Mouse (Mus musculus) neural tube, embryonic 13.5 days (tissue): ENCODE measurements at regions not wholly inside any gene's neighbourhood (a gene's known extent, or its start where the extent isn't known, plus 50 kb on each side); places are given as distances from the start of the nearest gene placed in this dataset.

ENCODE experiments used
- ATAC-seq: fragments of 200-750 bp; cut with Nextera tagmentation; 2 replicates; pipeline ENCODE4 v1.8.0; 2017; ENCODE audit warnings: low read depth, mild to moderate bottlenecking, moderate TSS enrichment, moderate library complexity
- H3K27ac ChIP-seq: fragments of 300-500 bp; sonication (generic); replicated peaks from 2 replicates; pipeline ENCODE4 v1.5.1; 2015; ENCODE audit warnings: moderate library complexity, mild to moderate bottlenecking, inconsistent platforms
- H3K27me3 ChIP-seq: fragments of 300-500 bp; sonication (generic); 2 replicates; pipeline ENCODE4 v1.6.1; 2015; ENCODE audit warnings: mild to moderate bottlenecking, inconsistent platforms
- H3K36me3 ChIP-seq: fragments of 300-500 bp; sonication (generic); 2 replicates; pipeline ENCODE4 v1.6.1; 2015; ENCODE audit warnings: mild to moderate bottlenecking, inconsistent platforms
- H3K4me1 ChIP-seq: fragments of 300-500 bp; sonication (generic); replicated peaks from 2 replicates; pipeline ENCODE4 v1.6.1; 2015; ENCODE audit warnings: inconsistent platforms
- H3K4me2 ChIP-seq: fragments of 300-500 bp; sonication (generic); 2 replicates; pipeline ENCODE4 v1.6.1; 2015; ENCODE audit warnings: inconsistent platforms, mild to moderate bottlenecking, moderate library complexity
- H3K4me3 ChIP-seq: fragments of 300-500 bp; sonication (generic); 2 replicates; pipeline ENCODE4 v1.5.1; 2015; ENCODE audit warnings: mild to moderate bottlenecking, inconsistent platforms
- H3K9ac ChIP-seq: fragments of 300-500 bp; sonication (generic); 2 replicates; pipeline ENCODE4 v1.6.1; 2015; ENCODE audit warnings: moderate library complexity, mild to moderate bottlenecking, inconsistent platforms
- H3K9me3 ChIP-seq: fragments of 300-500 bp; sonication (generic); 2 replicates; pipeline ENCODE4 v1.6.1; 2016; ENCODE audit warnings: inconsistent platforms
- WGBS: fragments of 180-500 bp; shearing (Covaris S2); methylation state at CpG from one replicate; pipeline ENCODE4 v1.1.7; 2015; 5-methylcytosine and 5-hydroxymethylcytosine counted together

DNA sequence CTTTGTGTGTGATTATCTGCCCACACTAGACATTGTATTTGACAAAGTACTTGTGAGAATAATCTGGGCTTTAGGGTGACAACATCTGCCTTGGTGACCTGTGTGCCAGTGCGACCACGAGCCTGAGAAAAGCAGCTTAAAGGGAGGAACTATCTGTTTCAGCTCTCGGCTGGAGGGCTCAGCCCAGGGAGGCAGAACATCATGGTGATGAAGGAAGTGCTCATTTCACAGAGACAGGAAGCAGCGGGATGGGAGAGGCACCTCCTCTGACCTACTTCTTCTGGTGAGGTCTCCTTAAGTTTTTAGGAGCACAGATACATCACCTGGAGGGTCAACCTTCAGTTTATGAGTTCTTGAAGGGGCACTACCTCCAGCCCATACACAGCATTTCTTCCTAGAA lies 89.8 kb downstream of the Kif26a start:
- Histone ChIP-seq H3K27me3 (peaks cover 46% of the 10 kb centered on the region), H3K9me3 (no peaks in the 10 kb centered on the region), H3K4me1 (peaks cover 55% of the 10 kb centered on the region), H3K27ac (no peak overlapping the region), H3K4me3 (no peak overlapping the region), H3K4me2 (no peak overlapping the region), H3K9ac (no peak overlapping the region), H3K36me3 (no peaks in the 10 kb centered on the region)
- no peak for ATAC-seq
- 75% methylated on average over 4 of the region's 4 CpGs for WGBS

DNA sequence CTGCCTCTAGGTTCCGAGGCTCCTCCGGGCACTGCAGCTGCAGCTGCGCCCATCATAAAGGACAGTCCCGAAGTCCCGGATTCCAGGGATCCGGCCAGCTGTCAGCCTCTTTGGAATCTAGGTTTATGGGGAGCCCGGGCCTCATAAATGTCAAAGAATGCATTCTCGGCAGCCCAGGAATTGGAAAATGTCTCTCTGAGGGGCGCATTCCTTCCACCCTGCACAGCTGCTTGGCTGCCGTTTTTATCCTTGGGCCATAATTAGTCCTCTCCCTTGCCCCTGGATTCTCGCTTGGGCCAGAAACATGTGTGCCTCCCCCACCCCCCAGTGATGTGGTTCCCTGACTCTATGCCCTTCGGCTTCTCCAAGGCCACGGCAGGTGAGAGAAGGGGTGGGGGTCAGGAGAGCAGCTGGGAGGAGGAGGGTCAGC lies 91.1 kb downstream of the Kif26a start:
- peak overlapping the region; percentile 0; the same call in 1 of the 2 replicates for H3K27ac ChIP-seq
- no peak overlapping the region for H3K4me3 ChIP-seq
- ATAC-seq: no peak
- H3K27me3 ChIP-seq: peaks cover 40% of the 10 kb centered on the region
- no peaks in the 10 kb centered on the region for H3K9me3 ChIP-seq
- no peak overlapping the region for H3K9ac ChIP-seq
- peaks cover 62% of the 10 kb centered on the region for H3K4me1 ChIP-seq
- H3K4me2 ChIP-seq: no peak overlapping the region
- H3K36me3 ChIP-seq: no peaks in the 10 kb centered on the region
- WGBS: 20% methylated on average over 13 of the region's 13 CpGs

DNA sequence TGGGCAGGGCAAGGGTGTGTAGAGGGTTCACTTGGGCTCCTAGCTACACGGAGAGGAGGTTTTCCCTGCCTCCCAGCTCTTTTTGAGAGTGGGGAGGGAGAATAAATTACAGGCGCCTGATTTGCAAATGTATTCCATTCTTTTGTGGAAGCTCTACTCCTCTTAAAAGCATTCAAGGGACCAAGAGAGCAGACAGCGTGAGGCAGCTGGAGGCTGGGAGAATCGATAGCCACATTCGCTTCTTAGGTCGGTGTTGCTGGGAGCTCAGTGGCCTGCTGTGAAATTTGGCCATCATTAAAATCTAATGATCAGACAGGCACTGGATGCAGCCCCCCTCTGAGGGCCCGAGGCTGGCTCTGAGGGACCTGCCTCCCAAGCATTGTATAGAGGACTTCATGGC lies 92.8 kb downstream of the Kif26a start:
- H3K27me3 ChIP-seq: peaks cover 45% of the 10 kb centered on the region
- H3K27ac ChIP-seq: no peak overlapping the region
- no peaks in the 10 kb centered on the region for H3K9me3 ChIP-seq
- no peak overlapping the region for H3K9ac ChIP-seq
- no peak for ATAC-seq
- H3K36me3 ChIP-seq: no peaks in the 10 kb centered on the region
- H3K4me3 ChIP-seq: no peak overlapping the region
- WGBS: 7% methylated on average over 7 of the region's 7 CpGs
- H3K4me1 ChIP-seq: peaks cover 61% of the 10 kb centered on the region
- H3K4me2 ChIP-seq: no peak overlapping the region

DNA sequence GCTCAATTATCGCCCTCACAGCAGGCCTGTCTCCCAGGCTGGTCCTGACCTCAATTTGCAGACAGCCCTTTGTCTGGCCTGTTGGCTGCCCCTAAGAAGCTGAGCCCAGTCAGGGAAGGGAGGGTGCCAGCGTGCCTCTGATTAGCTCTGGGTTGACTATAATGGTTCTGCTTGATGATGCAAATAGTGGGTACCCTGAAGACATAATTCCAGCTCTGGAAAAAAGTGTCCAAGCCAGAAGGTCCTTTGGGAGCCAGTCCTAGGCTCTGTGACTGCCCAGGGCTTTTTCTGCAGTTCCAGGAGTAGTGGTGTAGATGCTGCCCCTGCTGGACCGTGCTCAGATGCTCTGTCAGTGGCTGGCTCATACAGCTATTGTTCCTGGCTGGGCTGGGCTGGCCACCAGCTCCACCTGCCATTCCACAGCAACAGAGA lies 95.7 kb downstream of the Kif26a start:
- no peak for ATAC-seq

DNA sequence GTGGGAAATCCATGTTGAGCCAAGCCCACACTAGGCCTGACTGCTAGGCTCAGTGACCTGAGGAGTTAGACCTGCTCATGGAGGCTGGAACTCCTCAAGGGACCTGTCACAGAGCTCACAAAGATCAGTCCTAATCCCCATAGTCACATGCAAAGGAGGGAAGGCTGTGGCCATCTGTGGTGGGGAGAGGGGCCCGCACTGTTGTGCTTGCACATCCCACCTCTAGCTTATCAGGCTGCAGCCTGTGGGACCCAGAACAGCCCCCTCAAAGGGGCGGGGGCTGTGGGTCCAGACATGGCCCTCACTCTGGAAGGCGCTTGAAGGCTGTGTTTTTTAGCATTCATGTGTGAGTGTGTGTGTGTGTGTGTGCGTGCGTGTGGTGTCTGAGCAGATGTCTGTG lies 97.2 kb downstream of the Kif26a start:
- Histone ChIP-seq H3K36me3 (no peaks in the 10 kb centered on the region), H3K9me3 (no peaks in the 10 kb centered on the region), H3K27me3 (peaks cover 72% of the 10 kb centered on the region), H3K4me1 (peaks cover 37% of the 10 kb centered on the region), H3K27ac (no peak overlapping the region), H3K9ac (0 out of 2 replicates have a peak overlapping the region, but pooled peaks have one; percentile 6), H3K4me2 (no peak overlapping the region), H3K4me3 (no peak overlapping the region)
- WGBS: 85% methylated on average over 5 of the region's 5 CpGs
- ATAC-seq: no peak

More for the DNA sequence above, 95.7 kb downstream of the Kif26a start:
- H3K4me2 ChIP-seq: no peak overlapping the region
- H3K27me3 ChIP-seq: peaks cover 70% of the 10 kb centered on the region
- WGBS: 1% methylated on average over 3 of the region's 3 CpGs
- no peaks in the 10 kb centered on the region for H3K36me3 ChIP-seq
- H3K4me1 ChIP-seq: peaks cover 52% of the 10 kb centered on the region
- H3K9me3 ChIP-seq: no peaks in the 10 kb centered on the region
- no peak overlapping the region for H3K4me3 ChIP-seq
- 0 out of 2 replicates have a peak overlapping the region, but pooled peaks have one; percentile 4 for H3K27ac ChIP-seq
- no peak overlapping the region for H3K9ac ChIP-seq

DNA sequence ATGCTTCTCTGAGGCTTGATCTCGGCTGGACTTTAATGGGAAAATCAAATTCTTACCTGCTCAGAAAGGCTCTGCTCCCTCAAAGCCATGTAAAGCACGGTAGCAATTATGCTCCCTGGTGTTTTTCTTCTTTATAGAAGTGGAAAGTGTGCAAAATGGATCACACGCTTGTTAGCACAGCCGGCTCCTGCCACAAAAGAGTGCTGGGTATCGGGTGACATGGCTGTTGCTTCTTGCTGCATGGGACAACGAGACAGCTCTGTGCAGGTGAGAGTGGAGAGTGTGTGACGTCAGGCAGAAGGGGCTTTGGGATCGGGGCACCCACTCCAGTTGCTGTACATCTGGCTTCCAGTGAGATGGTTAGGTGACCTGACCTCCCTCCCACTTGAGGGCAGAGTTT lies 104.9 kb downstream of the Kif26a start:
- Histone ChIP-seq H3K9me3 (no peaks in the 10 kb centered on the region), H3K4me2 (no peak overlapping the region), H3K4me3 (no peak overlapping the region), H3K9ac (no peak overlapping the region), H3K27me3 (peaks cover 54% of the 10 kb centered on the region), H3K36me3 (no peaks in the 10 kb centered on the region), H3K4me1 (peaks cover 49% of the 10 kb centered on the region), H3K27ac (no peak overlapping the region)
- no peak for ATAC-seq
- WGBS: 21% methylated on average over 8 of the region's 8 CpGs

DNA sequence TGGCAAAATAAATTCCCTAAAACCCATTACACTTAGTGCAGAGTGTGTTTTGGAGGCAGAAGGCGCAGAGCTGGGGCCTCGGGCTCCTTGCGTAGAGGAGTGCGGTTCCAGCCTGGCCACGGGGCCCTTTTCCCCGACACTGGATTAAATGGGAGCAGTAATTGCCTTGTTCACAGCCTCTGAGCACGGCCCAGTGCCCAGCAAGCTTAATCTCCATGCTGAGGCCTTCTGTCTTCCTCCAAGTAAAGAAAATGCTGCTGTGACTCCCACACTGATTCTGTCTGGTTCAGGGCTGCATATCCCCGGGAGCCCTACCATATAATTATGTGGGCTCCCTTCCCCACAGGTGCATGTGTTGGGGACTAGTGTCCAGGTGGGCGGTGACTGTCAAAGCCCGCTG lies 107.5 kb downstream of the Kif26a start:
- H3K9me3 ChIP-seq: no peaks in the 10 kb centered on the region
- H3K9ac ChIP-seq: no peak overlapping the region
- no peak overlapping the region for H3K4me3 ChIP-seq
- H3K27ac ChIP-seq: peak overlapping the region; percentile 64
- no peak overlapping the region for H3K4me2 ChIP-seq
- peaks cover 44% of the 10 kb centered on the region for H3K27me3 ChIP-seq
- no peaks in the 10 kb centered on the region for H3K36me3 ChIP-seq
- ATAC-seq: peak; percentile 46
- WGBS: 52% methylated on average over 10 of the region's 10 CpGs
- H3K4me1 ChIP-seq: peaks cover 49% of the 10 kb centered on the region

DNA sequence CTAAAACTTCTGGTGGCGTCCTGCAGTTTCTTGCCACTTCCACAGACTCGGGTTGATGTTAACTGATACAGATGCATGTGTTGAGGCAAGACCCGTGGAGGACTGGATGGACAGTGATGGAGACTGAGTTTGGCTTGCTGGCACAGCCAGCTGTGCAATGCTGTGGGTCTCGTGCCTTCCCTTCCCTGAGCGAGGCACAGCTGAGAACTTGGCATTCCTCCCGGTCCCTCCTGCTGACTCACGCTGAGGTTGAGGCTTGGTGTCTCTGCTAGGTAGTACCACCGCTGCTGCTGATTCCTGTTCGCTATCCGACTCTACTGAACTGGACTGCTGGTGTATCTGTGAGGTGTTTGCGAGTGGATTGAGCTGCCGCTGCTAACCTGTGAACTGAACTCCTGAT lies 109.2 kb downstream of the Kif26a start:
- Histone ChIP-seq H3K9me3 (no peaks in the 10 kb centered on the region), H3K36me3 (no peaks in the 10 kb centered on the region), H3K4me2 (no peak overlapping the region), H3K9ac (no peak overlapping the region), H3K4me3 (no peak overlapping the region), H3K4me1 (peaks cover 36% of the 10 kb centered on the region), H3K27me3 (peaks cover 29% of the 10 kb centered on the region), H3K27ac (no peak overlapping the region)
- ATAC-seq: no peak
- WGBS: 86% methylated on average over 12 of the region's 12 CpGs

DNA sequence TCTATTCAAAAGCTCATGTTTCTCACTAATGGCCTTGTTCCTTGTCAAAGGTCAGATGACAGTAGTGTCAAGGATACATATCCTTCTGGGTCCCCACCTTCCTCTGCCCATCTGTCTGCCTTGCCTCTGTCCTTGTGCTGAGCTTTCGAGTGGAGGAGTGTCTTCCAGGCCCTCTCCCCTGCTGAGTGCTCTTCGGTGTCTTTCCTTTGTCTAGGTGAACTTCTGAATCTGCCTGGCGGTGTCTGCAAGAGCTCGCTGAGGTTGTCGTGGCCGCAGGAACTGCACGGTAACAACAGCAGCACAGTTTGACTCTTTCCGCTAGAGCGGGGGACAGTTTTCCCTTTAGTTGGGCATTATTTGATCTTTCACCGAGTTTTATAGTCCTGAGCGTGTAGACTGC lies 111.7 kb downstream of the Kif26a start:
- 29% methylated on average over 11 of the region's 11 CpGs for WGBS
- no peak for ATAC-seq
- no peaks in the 10 kb centered on the region for H3K36me3 ChIP-seq

DNA sequence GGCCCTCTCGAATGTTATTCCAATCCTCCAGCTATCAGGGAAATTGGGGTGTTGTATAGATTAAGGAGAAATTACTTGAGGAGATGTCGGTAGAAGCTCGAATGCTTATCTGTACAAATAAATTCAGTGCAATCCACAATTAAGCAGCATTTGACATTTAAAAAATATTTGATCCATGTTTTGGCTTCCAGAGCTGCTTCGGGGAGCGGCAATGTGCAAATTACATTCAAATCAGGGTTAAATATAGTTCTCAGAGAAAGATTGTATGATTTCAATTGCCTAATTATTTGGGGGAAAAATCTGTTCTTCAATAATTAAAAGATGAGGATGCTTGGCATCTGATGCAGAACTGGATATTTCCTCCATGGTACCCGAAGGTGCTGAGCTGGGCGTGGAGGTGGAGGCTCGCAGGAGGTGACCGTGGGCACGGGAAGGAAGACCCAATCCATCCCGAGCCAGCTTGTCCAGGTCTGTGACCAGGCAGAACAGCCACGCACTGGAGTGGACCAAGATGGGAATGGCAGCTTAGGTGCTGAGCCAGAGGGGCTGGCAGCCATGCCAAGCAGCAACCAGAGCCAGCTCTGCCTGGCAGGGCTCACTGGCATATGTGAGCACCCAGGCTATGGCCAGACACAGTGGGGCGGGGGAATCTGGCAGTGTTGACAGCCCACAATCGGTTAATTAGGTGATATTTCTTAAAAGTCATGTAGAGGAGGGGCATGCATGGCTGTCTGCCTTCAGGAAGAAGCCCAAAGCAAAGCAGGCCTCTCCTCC lies 117.5 kb downstream of the Kif26a start:
- Histone ChIP-seq H3K4me1 (peaks cover 21% of the 10 kb centered on the region), H3K27ac (no peak overlapping the region), H3K9ac (no peak overlapping the region), H3K4me3 (no peak overlapping the region), H3K27me3 (peaks cover 41% of the 10 kb centered on the region), H3K4me2 (no peak overlapping the region), H3K36me3 (no peaks in the 10 kb centered on the region), H3K9me3 (no peaks in the 10 kb centered on the region)
- WGBS: 85% methylated on average over 14 of the region's 14 CpGs
- no peak for ATAC-seq

More for the DNA sequence above, 111.7 kb downstream of the Kif26a start:
- Histone ChIP-seq H3K4me2 (no peak overlapping the region), H3K4me3 (no peak overlapping the region), H3K9me3 (no peaks in the 10 kb centered on the region), H3K27ac (no peak overlapping the region), H3K27me3 (peaks cover 26% of the 10 kb centered on the region), H3K4me1 (peaks cover 11% of the 10 kb centered on the region), H3K9ac (no peak overlapping the region)

DNA sequence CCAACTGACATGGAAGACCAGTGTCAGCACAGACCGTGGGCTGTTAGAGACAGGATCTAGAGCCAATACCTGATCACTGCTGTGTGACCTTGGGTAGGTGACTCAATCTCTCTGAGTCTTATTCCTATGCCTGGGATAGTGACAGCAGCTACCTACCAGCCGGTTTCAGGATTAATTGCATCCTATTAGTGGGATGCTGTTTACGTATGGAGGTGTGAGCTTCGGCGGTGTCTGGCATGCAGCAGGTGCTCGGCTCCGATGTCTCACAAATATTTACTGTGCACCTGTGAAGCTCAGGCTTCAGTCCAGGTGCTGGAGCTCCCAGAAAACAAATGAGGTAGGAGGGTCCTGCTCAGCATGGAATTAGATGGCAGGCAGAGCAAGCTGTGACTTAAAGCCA lies 118.2 kb downstream of the Kif26a start:
- Histone ChIP-seq H3K27ac (no peak overlapping the region), H3K4me1 (peaks cover 21% of the 10 kb centered on the region), H3K27me3 (peaks cover 41% of the 10 kb centered on the region), H3K4me3 (no peak overlapping the region), H3K36me3 (no peaks in the 10 kb centered on the region), H3K4me2 (no peak overlapping the region), H3K9ac (no peak overlapping the region), H3K9me3 (no peaks in the 10 kb centered on the region)
- 81% methylated on average over 7 of the region's 7 CpGs for WGBS
- ATAC-seq: no peak

DNA sequence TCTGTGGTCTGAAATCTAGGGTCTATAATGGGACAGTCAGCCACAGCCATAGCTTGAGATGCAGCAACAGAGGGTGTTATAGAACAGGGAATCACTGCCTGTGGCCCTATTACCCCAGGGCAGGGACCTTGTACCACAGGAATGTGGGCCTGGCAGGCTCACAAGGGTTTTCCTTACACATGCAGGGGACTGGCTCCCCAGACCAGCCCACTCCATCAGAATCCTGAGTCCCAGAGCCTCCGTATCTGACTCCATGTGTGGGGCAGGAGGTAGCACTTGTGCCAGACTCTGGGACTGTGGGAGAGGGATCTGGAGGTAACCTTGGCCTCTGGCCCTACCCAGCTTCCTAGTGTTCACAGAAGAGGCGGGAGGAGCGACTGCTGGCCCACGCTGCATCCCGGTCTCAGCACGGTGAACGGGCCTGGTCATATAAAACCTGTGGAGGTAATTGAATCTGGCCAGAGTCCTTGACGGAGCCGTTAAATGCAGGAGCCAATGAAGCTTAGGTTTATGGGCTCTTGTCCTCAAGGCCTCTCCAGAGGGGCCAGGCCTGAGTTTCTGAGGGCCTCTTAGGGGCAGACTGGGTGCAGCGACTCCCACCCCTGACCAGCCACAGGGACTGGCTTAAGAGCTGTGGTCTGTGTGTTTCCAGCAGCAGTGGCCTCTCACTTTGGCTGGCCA lies 119.4 kb downstream of the Kif26a start:
- Histone ChIP-seq H3K9ac (no peak overlapping the region), H3K27ac (peak overlapping the region; percentile 43), H3K4me2 (no peak overlapping the region), H3K27me3 (peaks cover 41% of the 10 kb centered on the region), H3K4me1 (peaks cover 21% of the 10 kb centered on the region), H3K4me3 (no peak overlapping the region), H3K36me3 (no peaks in the 10 kb centered on the region), H3K9me3 (no peaks in the 10 kb centered on the region)
- no peak for ATAC-seq
- WGBS: 29% methylated on average over 10 of the region's 10 CpGs
